Mouse (Mus musculus) layer of hippocampus, adult 2 months (tissue): Measurements from ENCODE around the gene Edaradd. TPM values are rescaled to one million over a fixed set of nuclear protein-coding genes. Genes with fewer than 3 reads are reported as not detected.

Experiments
- DNase-seq, 2 experiments: peaks; one replicate each; pipeline ENCODE4 v3.0.0; 2022; ENCODE audit warnings: low spot score in 2 of 2
- H3K27ac ChIP-seq: fragments of 200-600 bp; 2 replicates; pipeline ENCODE4 v1.8.1; 2022
- H3K4me3 ChIP-seq: fragments of 200-600 bp; 2 replicates; pipeline ENCODE4 v1.8.1; 2022; ENCODE audit warnings: mild to moderate bottlenecking
- CTCF ChIP-seq: fragments of 200-600 bp; conservative IDR thresholded peaks from 2 replicates; pipeline ENCODE4 v1.8.1; 2022; ENCODE audit warnings: antibody characterized with exemption, mild to moderate bottlenecking, moderate library complexity
- long read RNA-seq, 2 experiments: library from polyadenylated mRNA; stranded (forward); transcript quantifications; one replicate each; pipeline ENCODE4 v2.0.0; 2021; ENCODE audit warnings: borderline mapping rate in 2 of 2
- total RNA-seq, 2 experiments: library from RNA; stranded (reverse); gene quantifications; 2 replicates each; pipeline ENCODE4 v1.2.3; 2021

Edaradd gene
- under 1 TPM; 0.26 to 0.29 TPM for total RNA-seq
- long read RNA-seq, experiment 1: 0 reads
- long read RNA-seq, experiment 2: 0 reads

DNA sequence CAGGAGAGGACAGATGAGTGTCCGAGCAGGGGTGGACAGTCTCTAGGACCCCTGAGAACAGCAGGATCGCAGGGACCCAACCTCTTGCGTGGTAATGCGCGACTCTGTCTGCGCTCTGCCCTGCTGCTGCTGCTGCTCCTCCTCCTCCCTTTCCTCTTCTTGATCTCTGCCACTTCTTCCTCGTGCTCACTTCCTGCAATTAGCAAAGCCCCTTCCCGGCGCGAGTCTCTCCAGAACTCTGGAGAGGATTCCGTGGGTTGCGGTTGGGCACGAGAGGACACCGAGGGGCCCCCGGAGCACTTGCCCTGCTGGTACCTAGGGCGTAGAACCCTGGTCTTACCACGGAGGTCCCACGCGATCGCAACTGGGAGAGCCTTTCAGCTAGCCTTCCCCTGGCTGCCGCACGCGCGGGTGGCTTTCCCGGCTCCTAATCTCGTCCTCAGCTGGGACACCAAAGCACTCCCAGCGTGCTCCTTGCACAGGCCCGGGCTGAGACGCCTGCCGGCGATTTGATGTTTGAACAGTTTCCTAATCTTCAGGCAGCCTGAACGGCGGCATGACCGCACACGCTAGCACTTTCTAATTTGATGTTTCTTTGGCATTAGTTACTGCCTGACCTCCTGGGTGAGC is at the start of gene Edaradd:
Gene Edaradd (minus strand): TSS at position 484 of the 630 bp plus-strand sequence.
- Histone ChIP-seq H3K27ac (no peak within 1 kb of the TSS), H3K4me3 (peak within 1 kb of the TSS; percentile 55)
- DNase-seq: peak in 1 of 2 experiments; percentile 21
- TF ChIP-seq CTCF: peak; percentile 66

DNA sequence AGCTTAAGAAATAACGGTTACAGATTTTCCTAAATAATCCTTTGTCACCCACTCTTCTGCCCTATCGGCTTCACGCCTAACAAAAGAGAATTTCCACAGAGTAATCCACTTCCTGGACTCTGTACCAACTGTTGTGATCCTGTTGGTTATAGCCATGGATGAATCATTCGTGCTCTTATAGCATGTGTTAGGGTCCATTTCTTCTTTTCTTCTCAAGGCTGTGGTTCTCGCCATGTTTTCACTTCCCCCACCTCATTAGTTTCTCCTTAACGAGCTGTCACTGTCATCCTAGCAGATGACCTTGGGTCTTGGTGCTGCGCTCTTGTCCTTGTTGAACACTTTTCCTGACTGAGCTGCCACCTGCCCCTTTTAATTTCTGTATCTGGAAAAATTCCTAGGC is 49.5 kb upstream of the Edaradd start:
- TF ChIP-seq CTCF: no peak
- DNase-seq: no peak
- no peak overlapping the region for H3K4me3 ChIP-seq
- no peak overlapping the region for H3K27ac ChIP-seq

DNA sequence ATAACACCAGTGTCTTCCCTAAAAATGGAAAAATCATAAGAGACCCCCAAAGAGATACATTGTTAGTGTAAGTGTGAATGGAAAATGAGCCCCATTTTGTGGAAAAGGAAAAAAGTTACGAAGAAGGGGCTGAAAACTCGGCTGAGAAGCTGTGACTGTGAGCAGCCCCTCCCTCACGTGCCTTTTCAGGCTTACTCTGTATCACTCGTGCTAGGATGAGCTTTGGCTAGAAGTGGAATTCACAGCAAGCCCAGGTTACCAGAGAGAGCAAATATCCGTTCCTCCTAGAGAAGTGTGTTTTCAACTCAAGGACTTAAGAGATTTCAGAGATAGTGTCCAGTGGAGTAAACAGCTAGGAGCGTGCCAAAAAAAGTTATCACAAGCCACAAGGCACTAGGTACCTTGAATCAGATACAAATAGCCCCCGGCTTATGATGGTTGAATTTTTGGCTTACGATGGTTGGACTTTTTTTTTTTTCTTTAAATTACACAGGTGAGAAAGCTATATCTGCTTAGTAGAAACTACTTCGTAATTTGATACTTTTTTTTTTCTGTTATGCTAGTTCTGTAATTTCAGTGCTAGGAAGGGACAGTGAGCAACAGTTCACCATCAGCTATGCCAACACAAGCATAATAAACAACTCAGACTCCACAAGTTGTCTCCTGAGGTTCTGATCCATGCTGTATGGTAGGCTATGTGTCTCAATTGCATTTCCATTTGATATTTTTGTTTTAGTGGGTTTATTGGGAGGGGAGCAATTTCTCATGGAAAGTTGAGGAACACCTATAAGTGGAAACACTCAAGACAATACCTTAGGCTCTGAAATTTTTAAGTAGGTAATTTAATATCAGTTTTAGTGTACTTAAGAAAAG is 48.6 kb upstream of the Edaradd start:
- no peak for TF ChIP-seq CTCF
- Histone ChIP-seq H3K4me3 (no peak overlapping the region), H3K27ac (no peak overlapping the region)
- no peak for DNase-seq

DNA sequence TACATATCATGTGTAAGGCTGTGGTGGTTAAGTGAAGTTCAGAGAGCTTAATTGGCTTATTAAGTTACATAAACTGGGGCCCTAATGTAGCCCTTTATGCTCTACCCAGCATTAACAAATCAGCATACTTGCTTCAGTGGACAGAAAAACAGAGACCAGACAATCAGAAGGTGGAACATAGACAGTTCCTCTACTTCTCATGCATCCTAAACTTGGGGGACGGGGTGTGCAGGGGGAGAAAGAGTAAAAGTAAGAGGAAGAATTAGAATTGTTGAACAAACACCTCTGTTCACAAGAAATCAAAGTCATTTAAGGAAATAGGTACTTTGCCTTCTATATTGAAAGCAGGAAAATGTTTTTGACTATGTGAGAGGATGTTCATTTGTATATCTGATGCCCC is 47.7 kb upstream of the Edaradd start:
- H3K4me3 ChIP-seq: no peak overlapping the region
- TF ChIP-seq CTCF: no peak
- H3K27ac ChIP-seq: no peak overlapping the region
- DNase-seq: no peak

DNA sequence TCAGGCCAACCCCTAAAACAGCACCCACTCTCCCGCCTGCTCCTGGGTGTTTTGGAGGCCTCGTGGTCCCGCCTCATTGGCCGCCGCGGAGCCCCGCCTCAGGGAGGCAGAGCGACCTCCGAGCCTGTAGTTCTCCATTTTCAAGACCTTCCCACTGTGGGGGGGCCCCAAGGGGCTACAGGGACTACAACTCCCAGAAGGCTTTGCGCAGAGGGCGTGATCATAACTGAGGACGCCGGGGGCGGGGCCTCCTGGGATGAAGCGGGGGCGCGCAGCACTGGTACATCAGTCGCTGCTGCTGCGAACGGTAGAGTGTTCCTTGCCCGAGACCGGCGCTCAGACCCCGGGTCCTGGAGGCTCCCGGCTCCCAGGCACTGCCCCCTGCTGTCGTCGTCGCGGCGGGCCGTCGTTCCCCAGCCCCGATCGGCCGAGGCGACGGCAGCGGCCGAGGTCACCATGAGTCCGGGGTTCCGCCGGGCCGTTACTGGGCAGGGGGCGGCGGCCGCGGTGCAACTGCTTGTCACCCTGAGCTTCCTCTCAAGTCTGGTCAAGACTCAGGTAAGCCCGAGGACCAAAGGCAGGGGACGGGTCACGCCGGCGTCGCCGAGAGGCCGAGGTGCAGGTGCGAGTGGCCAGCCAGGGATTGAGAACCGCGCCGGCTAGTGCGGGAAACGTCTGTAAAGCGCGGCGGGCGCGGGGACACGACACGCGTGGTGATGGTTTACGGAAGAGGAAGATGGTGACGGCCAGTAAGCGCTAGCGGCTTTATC is 45.6 kb upstream of the Edaradd start, which contains the start of gene Ero1lb:
Gene Ero1lb (plus strand): TSS at position 254 of the 770 bp plus-strand sequence.
- peak; percentile 29 for TF ChIP-seq CTCF
- Histone ChIP-seq H3K4me3 (peak within 1 kb of the TSS; percentile 66), H3K27ac (peak within 1 kb of the TSS; percentile 82)
- DNase-seq: peak; percentile 99 to 100

DNA sequence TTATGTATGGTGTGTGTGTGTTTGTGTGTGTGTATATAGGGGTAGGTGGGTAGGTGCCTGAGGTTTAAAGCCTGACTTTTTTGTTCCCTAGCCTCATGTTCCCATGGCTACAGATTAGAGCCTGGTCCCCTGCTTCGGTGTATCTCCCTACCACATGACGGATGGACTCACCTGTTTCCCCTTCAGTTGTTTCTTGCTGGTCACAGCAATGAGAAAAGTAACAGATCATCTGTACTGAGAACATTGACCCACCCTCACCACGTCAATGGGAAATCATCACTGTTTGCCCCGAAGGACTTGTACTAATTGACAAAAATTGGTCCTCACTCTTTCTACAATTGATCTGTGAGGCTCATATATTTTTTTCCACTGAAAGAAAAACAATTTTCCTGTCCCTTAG is 42.0 kb upstream of the Edaradd start:
- TF ChIP-seq CTCF: no peak
- H3K4me3 ChIP-seq: no peak overlapping the region
- no peak overlapping the region for H3K27ac ChIP-seq
- no peak for DNase-seq

DNA sequence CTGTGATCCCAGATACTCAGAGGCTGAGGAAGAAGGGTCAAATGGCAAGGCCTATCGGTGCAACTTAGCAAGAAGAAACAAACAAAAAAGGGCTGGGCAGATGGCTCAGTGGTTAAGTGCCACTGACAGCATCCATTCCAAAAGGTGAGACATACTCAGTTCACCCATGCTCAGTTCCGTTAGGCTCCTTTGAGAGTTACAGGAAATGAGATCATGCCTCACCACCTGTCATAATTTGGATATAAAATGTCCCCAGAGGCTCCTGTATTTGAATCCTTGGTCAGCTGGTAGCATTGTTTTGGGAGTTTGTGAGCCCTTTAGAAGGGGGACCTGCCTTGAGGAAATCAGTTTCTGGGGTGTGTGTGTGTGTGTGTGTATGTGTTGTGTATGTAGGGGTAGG is 41.5 kb upstream of the Edaradd start:
- no peak overlapping the region for H3K4me3 ChIP-seq
- no peak for TF ChIP-seq CTCF
- DNase-seq: no peak
- no peak overlapping the region for H3K27ac ChIP-seq

DNA sequence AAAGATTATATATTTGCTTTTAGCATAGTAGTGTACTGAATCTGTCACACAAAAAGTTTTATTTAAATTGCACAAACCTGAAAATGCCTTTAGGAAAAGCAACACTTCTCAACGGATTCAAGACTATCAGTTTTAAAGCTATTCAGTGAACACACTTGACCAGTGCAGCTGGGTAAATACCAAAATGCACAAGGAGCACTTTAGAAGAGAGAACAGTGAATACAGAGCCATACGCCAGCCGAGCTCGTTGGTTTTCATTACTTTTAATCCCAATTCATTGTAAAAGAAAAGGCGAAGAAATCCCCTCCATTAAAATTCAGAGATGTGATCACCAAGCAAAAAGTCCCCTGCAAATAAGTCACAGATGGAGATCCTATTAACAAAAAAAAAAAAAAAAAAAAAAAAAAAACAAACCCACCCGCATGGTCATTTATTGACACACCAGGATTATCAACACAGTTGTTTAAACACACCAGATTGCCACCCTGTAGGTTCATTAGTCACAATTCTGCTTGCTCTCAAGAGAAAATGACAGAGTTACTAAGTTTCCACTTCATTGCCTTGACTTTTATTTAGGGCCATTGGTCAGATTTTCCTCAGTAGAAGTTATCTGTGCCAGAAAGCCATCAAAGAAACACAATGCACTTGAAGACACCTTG is 39.4 kb upstream of the Edaradd start:
- TF ChIP-seq CTCF: no peak
- H3K27ac ChIP-seq: no peak overlapping the region
- no peak for DNase-seq
- H3K4me3 ChIP-seq: no peak overlapping the region

DNA sequence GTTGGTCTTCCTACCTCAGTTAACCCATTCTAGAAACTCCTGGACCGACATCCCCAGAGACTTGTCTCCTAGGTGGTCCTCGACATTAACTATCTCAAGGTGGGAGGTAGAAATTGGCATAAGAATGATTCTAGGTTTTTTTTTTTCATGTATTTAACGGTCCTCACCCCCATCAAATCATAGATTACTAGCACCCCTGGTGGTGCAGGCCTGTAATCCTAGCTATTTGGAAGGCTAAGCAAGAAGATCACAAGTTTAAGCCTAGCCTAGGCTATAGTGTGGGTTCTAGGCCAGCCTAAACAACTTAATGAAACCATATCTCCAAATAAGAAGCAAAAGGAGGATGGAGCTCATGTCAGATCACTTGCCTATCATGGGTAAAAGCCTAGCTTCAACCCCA is 38.8 kb upstream of the Edaradd start:
- peak; percentile 28; the same call in 1 of the 2 replicates for TF ChIP-seq CTCF
- no peak overlapping the region for H3K4me3 ChIP-seq
- DNase-seq: no peak

DNA sequence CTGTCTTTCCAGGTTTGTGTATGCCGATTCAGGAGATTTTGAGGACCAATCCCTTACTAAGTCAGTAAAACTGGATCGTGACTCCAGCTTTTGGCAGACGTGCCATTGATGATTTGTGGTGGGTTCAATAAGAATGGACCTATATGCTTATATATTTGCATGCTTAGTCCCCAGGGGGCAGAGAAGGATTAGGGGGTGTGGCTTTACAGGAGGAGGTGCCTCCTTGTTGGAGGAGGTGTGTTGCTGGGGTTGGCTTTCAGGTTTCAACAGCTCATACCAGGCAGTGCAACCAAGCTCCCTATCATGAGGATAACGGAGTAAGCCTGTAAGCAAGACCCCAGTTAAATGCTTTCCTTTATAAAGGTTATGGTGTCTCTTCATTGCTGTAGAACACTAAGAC is 34.0 kb upstream of the Edaradd start:
- DNase-seq: no peak
- TF ChIP-seq CTCF: no peak
- Histone ChIP-seq H3K27ac (no peak overlapping the region), H3K4me3 (no peak overlapping the region)

More for the DNA sequence above, 38.8 kb upstream of the Edaradd start:
- H3K27ac ChIP-seq: no peak overlapping the region

DNA sequence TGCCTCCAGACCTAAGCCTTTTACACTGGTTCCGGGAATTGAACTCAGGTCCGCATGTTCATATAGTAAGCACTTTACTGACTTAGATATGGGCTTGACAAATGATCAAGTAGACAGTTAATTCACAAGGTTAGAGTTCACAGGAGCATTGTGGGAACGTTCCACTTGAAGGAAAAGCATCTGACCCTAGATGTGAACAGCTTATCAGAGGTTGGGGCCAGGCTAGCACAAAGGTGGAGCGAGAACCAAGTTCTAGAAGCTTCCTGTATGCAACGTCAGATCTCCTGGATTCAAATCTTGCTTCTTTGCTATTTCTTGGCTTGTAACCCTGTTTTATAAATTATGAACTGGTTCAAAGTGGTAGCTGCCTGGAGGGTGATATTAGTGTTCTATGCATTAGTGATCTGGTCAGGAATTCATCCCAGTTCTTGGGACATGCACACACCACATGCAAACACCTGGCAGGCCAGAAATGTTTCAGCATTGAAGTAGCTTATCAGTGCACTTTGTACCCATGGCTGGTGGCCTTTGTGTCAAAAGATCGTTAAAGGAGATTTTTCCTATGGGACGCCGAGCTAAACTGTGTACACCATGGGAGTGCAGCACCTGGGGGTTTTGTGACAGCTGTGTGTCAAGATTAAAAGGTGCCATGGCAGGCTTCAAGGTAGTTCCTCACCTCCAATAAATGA is 23.8 kb upstream of the Edaradd start:
- Histone ChIP-seq H3K27ac (no peak overlapping the region), H3K4me3 (no peak overlapping the region)
- no peak for DNase-seq
- no peak for TF ChIP-seq CTCF

DNA sequence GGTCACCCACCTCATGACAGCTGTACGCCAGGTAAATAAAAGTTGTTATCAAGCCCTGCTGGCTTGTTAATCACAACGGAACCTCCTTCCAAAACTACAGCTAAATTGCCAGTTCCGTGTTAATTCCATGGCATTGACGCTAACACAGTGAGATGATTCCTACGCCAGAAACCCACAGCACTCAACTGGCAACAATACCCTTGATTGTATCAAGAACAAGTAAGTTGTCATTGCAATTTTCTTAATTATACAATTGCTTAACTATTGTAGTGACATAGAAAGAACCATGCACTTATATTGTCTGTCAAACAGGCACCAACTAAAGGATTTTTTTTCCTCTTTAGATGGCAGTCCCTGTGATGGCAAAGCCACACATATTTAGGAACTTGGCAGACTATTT is 23.0 kb upstream of the Edaradd start:
- DNase-seq: no peak
- TF ChIP-seq CTCF: no peak
- no peak overlapping the region for H3K4me3 ChIP-seq
- H3K27ac ChIP-seq: no peak overlapping the region
